Mouse (Mus musculus) hindlimb bud, embryonic 11.5 days (tissue): ENCODE results near the gene Mllt3.
A peak's percentile ranks its signal among the peaks of the same experiment; 100 is the strongest.
"Not testable (repeated sequence)": the region's sequence is repeated elsewhere in the genome, so short reads cannot be mapped to it uniquely, and the experiment has no call there.

ENCODE experiments used
- DNase-seq: peaks from one replicate; pipeline ENCODE4 v3.0.0-alpha.2; 2012; ENCODE audit warnings: low read depth, low spot score; ENCODE audit errors: extremely low spot score

Gene Mllt3

GRCm38 (mm10) chr4:88015261-88015660, 17.9 kb downstream of the Mllt3 start:
- no peak for DNase-seq

- DNase-seq: no peak
Measured at GRCm38 (mm10) chr4:88012774-88013173, 20.4 kb downstream of the Mllt3 start.

GRCm38 (mm10) chr4:88011870-88012572, 21.1 kb downstream of the Mllt3 start:
- no peak for DNase-seq

- no peak for DNase-seq
Measured at GRCm38 (mm10) chr4:88010441-88010840, 22.7 kb downstream of the Mllt3 start.

- DNase-seq: no peak
Measured at GRCm38 (mm10) chr4:88005801-88006200, 27.4 kb downstream of the Mllt3 start.

- no peak for DNase-seq
Measured at GRCm38 (mm10) chr4:88003159-88003948, 29.8 kb downstream of the Mllt3 start.

- no peak for DNase-seq
Measured at GRCm38 (mm10) chr4:87991710-87992109, 41.5 kb downstream of the Mllt3 start.

- DNase-seq: no peak
Measured at GRCm38 (mm10) chr4:87990940-87991339, 42.2 kb downstream of the Mllt3 start.

- no peak for DNase-seq
Measured at GRCm38 (mm10) chr4:87985281-87985680, 47.9 kb downstream of the Mllt3 start.

GRCm38 (mm10) chr4:87984589-87984988, 48.6 kb downstream of the Mllt3 start:
- DNase-seq: no peak

- no peak for DNase-seq
Measured at GRCm38 (mm10) chr4:87984091-87984490, 49.1 kb downstream of the Mllt3 start.

GRCm38 (mm10) chr4:87982578-87982977, 50.6 kb downstream of the Mllt3 start:
- DNase-seq: no peak

- DNase-seq: peak; percentile 10
Measured at GRCm38 (mm10) chr4:87977820-87978448, 55.2 kb downstream of the Mllt3 start.

- DNase-seq: no peak
Measured at GRCm38 (mm10) chr4:87965836-87966235, 67.3 kb downstream of the Mllt3 start.

- not testable (repeated sequence) for DNase-seq
Measured at GRCm38 (mm10) chr4:87964890-87965289, 68.3 kb downstream of the Mllt3 start.

- DNase-seq: no peak
Measured at GRCm38 (mm10) chr4:87963773-87964076, 69.4 kb downstream of the Mllt3 start.

GRCm38 (mm10) chr4:87963055-87963772, 70.0 kb downstream of the Mllt3 start:
- no peak for DNase-seq

GRCm38 (mm10) chr4:87961872-87962271, 71.3 kb downstream of the Mllt3 start:
- no peak for DNase-seq

GRCm38 (mm10) chr4:87957852-87958251, 75.3 kb downstream of the Mllt3 start:
- DNase-seq: no peak

- DNase-seq: no peak
Measured at GRCm38 (mm10) chr4:87957198-87957597, 76.0 kb downstream of the Mllt3 start.

- no peak for DNase-seq
Measured at GRCm38 (mm10) chr4:87955132-87955531, 78.0 kb downstream of the Mllt3 start.
